Mouse (Mus musculus): ENCODE data around the gene Mknk1. TPM values are rescaled to one million over a fixed set of nuclear protein-coding genes. Genes with fewer than 3 reads are reported as not detected.

Mknk1 gene
- total and polyA plus RNA-seq, 3 experiments: 25.8 to 38.5 TPM; not detected in 1

DNA sequence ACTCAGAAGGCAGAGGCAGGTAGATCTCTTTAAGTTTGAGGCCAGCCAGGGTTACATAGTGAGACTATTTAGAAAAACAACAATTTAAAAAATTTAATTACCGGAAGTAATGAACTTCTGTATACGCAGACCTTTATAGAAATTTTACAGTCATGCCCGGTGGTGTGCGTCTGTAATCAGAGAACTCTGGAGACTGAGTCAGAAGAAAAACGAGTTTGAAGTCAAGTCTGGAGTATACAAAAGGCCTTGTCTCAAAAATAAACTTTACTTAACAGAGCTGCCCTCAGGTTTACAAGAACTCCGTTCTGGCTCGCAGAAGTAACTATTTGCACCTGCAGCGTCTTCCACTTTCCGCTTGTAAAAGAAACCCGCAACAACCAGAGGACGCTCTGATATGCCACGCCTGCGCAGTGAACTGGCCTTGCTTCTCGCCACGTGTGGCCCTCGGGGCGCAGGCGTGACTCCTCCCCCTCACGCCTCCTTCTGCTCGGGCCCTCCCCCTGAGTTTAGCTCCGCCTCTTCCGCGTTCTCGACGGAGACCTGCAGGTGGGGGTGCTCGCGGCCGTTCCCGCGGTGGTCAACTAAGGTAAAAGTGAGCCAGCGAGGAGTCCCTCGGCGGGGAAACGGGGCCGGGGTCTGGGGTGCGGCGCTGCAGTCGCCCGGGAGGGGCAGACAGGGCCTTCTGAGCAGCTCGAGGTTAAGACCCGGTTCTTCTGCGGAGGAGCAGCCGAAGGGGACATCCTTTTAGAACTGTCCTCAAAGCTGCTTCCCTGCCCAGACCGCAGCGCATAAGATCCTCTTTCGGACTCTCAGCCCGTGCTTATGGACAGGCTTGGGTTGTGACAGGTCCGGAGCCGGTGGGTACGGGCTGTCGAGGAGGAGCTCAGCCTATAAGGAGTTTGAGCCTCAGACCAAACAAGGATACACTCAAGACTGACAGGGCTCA lies at the start of gene Mknk1 (continued):
- TF ChIP-seq UBTF (IDR thresholded peaks at IDR 0.05; ENCODE audit: borderline replicate concordance, insufficient read depth, low read depth, low read length): no peak
- TF ChIP-seq POLR2AphosphoS5 (IDR thresholded peaks at IDR 0.05; ENCODE audit: borderline replicate concordance, low read depth, low read length): no peak
- TF ChIP-seq MYC (IDR thresholded peaks at IDR 0.05; ENCODE audit: low read depth, low read length): peak; percentile 83
- TF ChIP-seq TAL1 (IDR thresholded peaks at IDR 0.05; ENCODE audit: low read length): no peak
- peak; percentile 71; the same call in 1 of the 2 replicates for TF ChIP-seq POLR2AphosphoS2 (IDR thresholded peaks at IDR 0.05; ENCODE audit: low read length)
- TF ChIP-seq CHD2 (IDR thresholded peaks at IDR 0.05; ENCODE audit: low read length): no peak

DNA sequence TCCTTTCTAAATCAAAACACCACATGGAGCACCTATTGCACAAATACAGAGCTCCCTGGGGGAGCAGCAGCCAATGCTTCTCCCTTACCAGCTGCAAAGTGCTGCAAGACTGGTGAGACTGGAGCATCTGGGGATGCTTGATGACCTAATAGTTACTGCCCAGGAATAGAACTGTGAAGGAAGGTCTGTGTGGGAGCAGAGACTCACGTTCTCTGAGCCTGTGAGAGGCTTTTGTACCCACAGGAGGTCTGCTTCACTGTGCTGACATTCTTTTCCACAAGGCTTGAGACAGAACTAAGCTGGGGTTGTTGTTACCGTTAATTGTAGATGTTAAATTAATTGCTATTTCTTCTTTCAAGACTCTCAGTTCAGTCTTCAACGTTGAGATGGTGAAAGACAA lies 48.1 kb upstream of the Mknk1 start:
- H3K36me3 ChIP-seq (ENCODE audit: control insufficient read depth in 1 of 2, insufficient read depth in 2 of 2, low read length in 2 of 2): peaks cover 0 to 18% of the 10 kb centered on the region in 2 experiments; a peak in 2 of 4 replicates
- H3K27me3 ChIP-seq (ENCODE audit: control insufficient read depth in 1 of 2, insufficient read depth in 2 of 2, low read length in 2 of 2): no peaks in the 10 kb centered on the region
- no peaks in the 10 kb centered on the region for H3K9me3 ChIP-seq (replicated peaks; ENCODE audit: insufficient read depth, low read length)
- no peak for TF ChIP-seq E2F4 (IDR thresholded peaks at IDR 0.05; ENCODE audit: borderline replicate concordance, low read depth, low read length)
- no peak for TF ChIP-seq CHD1 (IDR thresholded peaks at IDR 0.05; ENCODE audit: low read depth, low read length)
- no peak for TF ChIP-seq JUND (IDR thresholded peaks at IDR 0.05; ENCODE audit: low read depth, low read length)
- TF ChIP-seq USF1 (IDR thresholded peaks at IDR 0.05; ENCODE audit: low read depth, low read length): no peak
- H3K79me2 ChIP-seq (ENCODE audit: control insufficient read depth, insufficient read depth, low read length, poor library complexity): no peaks in the 10 kb centered on the region
- no peak overlapping the region for H3K9ac ChIP-seq (ENCODE audit: control insufficient read depth, low read depth, low read length, poor library complexity, severe bottlenecking)
- H3K4me3 ChIP-seq (ENCODE audit: control insufficient read depth in 1 of 2, insufficient read depth in 1 of 2, low read depth in 2 of 2, low read length in 2 of 2): no peak overlapping the region
- no peak for DNase-seq (ENCODE audit: low read depth, low spot score)
- H3K4me1 ChIP-seq (ENCODE audit: control insufficient read depth in 1 of 2, insufficient read depth in 2 of 2, low read length in 2 of 2): peaks cover 0 to 2% of the 10 kb centered on the region in 2 experiments; a peak in 1 of 4 replicates
- H3K27ac ChIP-seq (ENCODE audit: control insufficient read depth, low read depth, low read length): no peak overlapping the region

DNA sequence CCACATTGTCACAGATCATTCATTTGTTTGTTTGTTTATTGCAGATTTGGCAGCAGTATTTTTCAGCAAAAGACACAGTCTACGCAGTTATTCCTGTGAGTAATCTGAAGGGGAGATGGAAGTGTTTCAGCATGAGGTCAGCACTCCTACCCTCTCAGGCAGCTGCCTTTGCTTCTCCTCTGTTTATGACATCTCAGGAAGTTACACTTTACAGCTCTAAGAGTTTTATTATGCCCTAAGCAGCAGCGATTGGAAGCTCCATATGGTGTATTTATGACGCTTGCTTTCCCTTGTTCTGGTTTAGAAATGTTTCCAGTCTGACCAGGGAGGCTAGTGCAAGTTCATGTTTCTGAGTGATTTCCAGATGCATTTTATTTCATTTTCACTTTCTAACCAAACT lies 43.6 kb upstream of the Mknk1 start:
- no peaks in the 10 kb centered on the region for H3K4me1 ChIP-seq (ENCODE audit: control insufficient read depth in 1 of 2, insufficient read depth in 2 of 2, low read length in 2 of 2)
- no peak overlapping the region for H3K9ac ChIP-seq (ENCODE audit: control insufficient read depth, low read depth, low read length, poor library complexity, severe bottlenecking)
- no peak overlapping the region for H3K27ac ChIP-seq (ENCODE audit: control insufficient read depth, low read depth, low read length)
- H3K36me3 ChIP-seq (ENCODE audit: control insufficient read depth in 1 of 2, insufficient read depth in 2 of 2, low read length in 2 of 2): peaks cover 0 to 18% of the 10 kb centered on the region in 2 experiments; a peak in 2 of 4 replicates
- no peak overlapping the region for H3K4me3 ChIP-seq (ENCODE audit: control insufficient read depth in 1 of 2, insufficient read depth in 1 of 2, low read depth in 2 of 2, low read length in 2 of 2)
- H3K79me2 ChIP-seq (ENCODE audit: control insufficient read depth, insufficient read depth, low read length, poor library complexity): no peaks in the 10 kb centered on the region
- H3K27me3 ChIP-seq (ENCODE audit: control insufficient read depth in 1 of 2, insufficient read depth in 2 of 2, low read length in 2 of 2): no peaks in the 10 kb centered on the region
- TF ChIP-seq POLR2AphosphoS2 (IDR thresholded peaks at IDR 0.05; ENCODE audit: low read length): no peak
- no peak for TF ChIP-seq POLR2AphosphoS5 (IDR thresholded peaks at IDR 0.05; ENCODE audit: borderline replicate concordance, low read depth, low read length)
- TF ChIP-seq MAFK (IDR thresholded peaks at IDR 0.05; ENCODE audit: borderline replicate concordance, low read depth, low read length): no peak
- no peak for TF ChIP-seq ELF1 (IDR thresholded peaks at IDR 0.05; ENCODE audit: low read depth, low read length)
- no peak for TF ChIP-seq EP300 (IDR thresholded peaks at IDR 0.05; ENCODE audit: low read depth in 1 of 2, low read length in 2 of 2)
- TF ChIP-seq ZKSCAN1 (IDR thresholded peaks at IDR 0.05; ENCODE audit: low read depth, low read length): no peak
- TF ChIP-seq GABPA (IDR thresholded peaks at IDR 0.05; ENCODE audit: low read depth, low read length): no peak
- no peak for TF ChIP-seq CHD1 (IDR thresholded peaks at IDR 0.05; ENCODE audit: low read depth, low read length)
- no peak for TF ChIP-seq MYC (IDR thresholded peaks at IDR 0.05; ENCODE audit: low read depth, low read length)
- no peak for TF ChIP-seq NELFE (IDR thresholded peaks at IDR 0.05; ENCODE audit: low read depth, low read length)
- no peak for TF ChIP-seq MAX (IDR thresholded peaks at IDR 0.05; ENCODE audit: low read length)
- no peak for TF ChIP-seq POLR2A (IDR thresholded peaks at IDR 0.05; ENCODE audit: control insufficient read depth in 1 of 2, insufficient read depth in 1 of 2, low read depth in 1 of 2, low read length in 2 of 2, poor library complexity in 1 of 2)
- no peak for TF ChIP-seq MAZ (IDR thresholded peaks at IDR 0.05; ENCODE audit: low read depth, low read length)
- no peak for TF ChIP-seq TCF12 (IDR thresholded peaks at IDR 0.05; ENCODE audit: low read depth, low read length)
- H3K9me3 ChIP-seq (replicated peaks; ENCODE audit: insufficient read depth, low read length): no peaks in the 10 kb centered on the region
- no peak for DNase-seq (ENCODE audit: low read depth, low spot score)

Measured in MEL (cell line).